ENCODE assay signal across 10 mouse cellular contexts in the genomic region with DNA sequence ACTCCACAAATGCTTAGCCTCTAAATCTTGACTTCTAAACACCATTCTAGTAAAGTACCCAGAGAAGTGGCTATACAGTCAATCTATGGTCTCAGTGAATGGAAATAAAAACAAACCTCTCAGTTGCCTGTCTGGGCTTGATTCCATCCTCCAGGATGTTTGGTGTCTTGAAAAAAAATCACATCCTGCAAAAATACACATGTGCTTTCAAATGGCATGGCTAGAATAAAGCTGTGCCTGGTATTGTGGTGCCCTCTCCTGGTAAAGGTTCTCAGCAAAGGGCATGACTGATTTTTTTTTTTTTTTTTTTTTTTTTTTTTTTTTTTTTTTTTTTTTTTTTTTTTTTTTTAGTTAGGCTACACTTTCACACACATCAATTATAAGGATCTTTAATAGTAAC.
DNase-seq lines count a peak whose midpoint lies in the region; ATAC-seq and TF ChIP-seq lines count a peak whose summit lies in the region.
"Had no signal": no experiment of that assay in that cellular context is flagged by ENCODE, and none has a peak within 500 bp of the region (broad histone marks: within the 10 kb centered on the region; RNA-seq: fewer than 3 reads in every experiment).

No protein-coding gene starts in this region.

- H3K36me3 ChIP-seq in hindbrain, postnatal 0 days (ENCODE audit: insufficient read depth, low read length): no peaks in the 10 kb centered on the region
- no peaks in the 10 kb centered on the region for H3K36me3 ChIP-seq in hindbrain, embryonic 16.5 days (ENCODE audit: control insufficient read depth, insufficient read depth, low read length)
- H3K36me3 ChIP-seq in midbrain, postnatal 0 days (ENCODE audit: insufficient read depth, low read length): no peaks in the 10 kb centered on the region
- H3K36me3 ChIP-seq in midbrain, embryonic 13.5 days: no peaks in the 10 kb centered on the region
- H3K36me3 ChIP-seq in stomach, postnatal 0 days (ENCODE audit: control insufficient read depth, insufficient read depth, low read length): no peaks in the 10 kb centered on the region

- H3K27ac ChIP-seq in hindbrain, postnatal 0 days: no peak overlapping the region
- H3K27ac ChIP-seq in hindbrain, embryonic 16.5 days (ENCODE audit: low read depth, low read length): no peak overlapping the region
- no peak overlapping the region for H3K27ac ChIP-seq in midbrain, postnatal 0 days (ENCODE audit: low read depth, low read length)
- no peak overlapping the region for H3K27ac ChIP-seq in midbrain, embryonic 13.5 days
- H3K27ac ChIP-seq in stomach, postnatal 0 days (replicated peaks): no peak overlapping the region

- no peak overlapping the region for H3K4me3 ChIP-seq in hindbrain, postnatal 0 days (ENCODE audit: low read length)
- H3K4me3 ChIP-seq in hindbrain, embryonic 16.5 days (ENCODE audit: low read length): no peak overlapping the region
- no peak overlapping the region for H3K4me3 ChIP-seq in midbrain, postnatal 0 days (ENCODE audit: low read depth, low read length)
- no peak overlapping the region for H3K4me3 ChIP-seq in midbrain, embryonic 13.5 days (replicated peaks)
- H3K4me3 ChIP-seq in stomach, postnatal 0 days (ENCODE audit: low read depth, low read length): no peak overlapping the region
- H3K4me3 ChIP-seq: erythroblast, embryonic 14.5 days; megakaryocyte, embryonic 14.5 days had no signal

- no peak overlapping the region for H3K4me2 ChIP-seq in hindbrain, postnatal 0 days (ENCODE audit: low read depth, low read length)
- no peak overlapping the region for H3K4me2 ChIP-seq in hindbrain, embryonic 16.5 days (ENCODE audit: low read length)
- no peak overlapping the region for H3K4me2 ChIP-seq in midbrain, postnatal 0 days (ENCODE audit: low read depth, low read length, poor library complexity, severe bottlenecking)
- no peak overlapping the region for H3K4me2 ChIP-seq in midbrain, embryonic 13.5 days (replicated peaks)
- no peak overlapping the region for H3K4me2 ChIP-seq in stomach, postnatal 0 days (replicated peaks; ENCODE audit: low read depth)

- no peaks in the 10 kb centered on the region for H3K4me1 ChIP-seq in hindbrain, postnatal 0 days (ENCODE audit: insufficient read depth, low read length)
- no peaks in the 10 kb centered on the region for H3K4me1 ChIP-seq in hindbrain, embryonic 16.5 days (ENCODE audit: control insufficient read depth, insufficient read depth, low read depth, low read length)
- no peaks in the 10 kb centered on the region for H3K4me1 ChIP-seq in midbrain, postnatal 0 days (ENCODE audit: insufficient read depth, low read length)
- 0 out of 2 replicates have a peak, but pooled peaks cover 5% of the 10 kb centered on the region for H3K4me1 ChIP-seq in midbrain, embryonic 13.5 days (replicated peaks)
- H3K4me1 ChIP-seq in stomach, postnatal 0 days (replicated peaks; ENCODE audit: control insufficient read depth, insufficient read depth): no peaks in the 10 kb centered on the region
- H3K4me1 ChIP-seq: megakaryocyte, embryonic 14.5 days had no signal

- ATAC-seq in hindbrain, postnatal 0 days: no peak
- no peak for ATAC-seq in hindbrain, embryonic 16.5 days
- no peak for ATAC-seq in midbrain, postnatal 0 days (ENCODE audit: low FRiP score)
- ATAC-seq in midbrain, embryonic 13.5 days: no peak
- no peak for ATAC-seq in stomach, postnatal 0 days (ENCODE audit: low FRiP score, low TSS enrichment)

- H3K9me3 ChIP-seq in hindbrain, postnatal 0 days (ENCODE audit: low read length): no peaks in the 10 kb centered on the region
- no peaks in the 10 kb centered on the region for H3K9me3 ChIP-seq in hindbrain, embryonic 16.5 days (ENCODE audit: control insufficient read depth, low read length)
- H3K9me3 ChIP-seq in midbrain, postnatal 0 days (ENCODE audit: low read length): no peaks in the 10 kb centered on the region
- H3K9me3 ChIP-seq in midbrain, embryonic 13.5 days: no peaks in the 10 kb centered on the region
- no peaks in the 10 kb centered on the region for H3K9me3 ChIP-seq in stomach, postnatal 0 days (ENCODE audit: control insufficient read depth, low read length)
- H3K9me3 ChIP-seq: megakaryocyte, embryonic 14.5 days had no signal

- no peak for TF ChIP-seq EP300 in stomach, postnatal 0 days (optimal IDR thresholded peaks at IDR 0.05)

- peak; percentile 65 for TF ChIP-seq CTCF in hindbrain, postnatal 0 days (IDR thresholded peaks at IDR 0.05; ENCODE audit: low read depth)
- TF ChIP-seq CTCF in midbrain, postnatal 0 days (IDR thresholded peaks at IDR 0.05): peak; percentile 74
- peak; percentile 66 for TF ChIP-seq CTCF in stomach, postnatal 0 days (IDR thresholded peaks at IDR 0.05; ENCODE audit: low read depth)

- H3K9ac ChIP-seq in hindbrain, postnatal 0 days (replicated peaks; ENCODE audit: low read length): no peak overlapping the region
- H3K9ac ChIP-seq in hindbrain, embryonic 16.5 days (ENCODE audit: low read depth, low read length): no peak overlapping the region
- no peak overlapping the region for H3K9ac ChIP-seq in midbrain, postnatal 0 days (replicated peaks; ENCODE audit: low read length, poor library complexity, severe bottlenecking)
- H3K9ac ChIP-seq in midbrain, embryonic 13.5 days (replicated peaks): no peak overlapping the region
- H3K9ac ChIP-seq in stomach, postnatal 0 days (ENCODE audit: low read length): no peak overlapping the region

- no peaks in the 10 kb centered on the region for H3K27me3 ChIP-seq in hindbrain, postnatal 0 days (ENCODE audit: insufficient read depth, low read length)
- H3K27me3 ChIP-seq in hindbrain, embryonic 16.5 days (replicated peaks; ENCODE audit: control insufficient read depth, insufficient read depth, low read length): no peaks in the 10 kb centered on the region
- no peaks in the 10 kb centered on the region for H3K27me3 ChIP-seq in midbrain, postnatal 0 days (ENCODE audit: insufficient read depth, low read length)
- H3K27me3 ChIP-seq in midbrain, embryonic 13.5 days: no peaks in the 10 kb centered on the region
- no peaks in the 10 kb centered on the region for H3K27me3 ChIP-seq in stomach, postnatal 0 days (ENCODE audit: control insufficient read depth, insufficient read depth, low read length)
- H3K27me3 ChIP-seq: megakaryocyte, embryonic 14.5 days had no signal

- peak; percentile 76 for DNase-seq in hindbrain, postnatal 0 days (ENCODE audit: low spot score)
- peak; percentile 76 for DNase-seq in midbrain, postnatal 0 days (ENCODE audit: low spot score)
- peak; percentile 68 for DNase-seq in embryo, embryonic 10.5 days (ENCODE audit: low spot score)
- DNase-seq in stomach, postnatal 0 days (ENCODE audit: low spot score): no peak
- DNase-seq in B cell, adult 2 months: no peak
- DNase-seq: layer of hippocampus, adult 9-11 months had no signal

Comparison
In these comparisons a context has a peak if more than half of its experiments do, and no peak if none do; other contexts are left out.
1. DNase-seq: peak in hindbrain, postnatal 0 days (single experiment), midbrain, postnatal 0 days (single experiment) and embryo, embryonic 10.5 days (single experiment); none in stomach, postnatal 0 days (single experiment) and B cell, adult 2 months (0 of 2).
2. Peak in every context shown above with its lines, with median percentiles within 50 percentile points of each other: CTCF ChIP-seq.